Comparison of ENCODE assay signal across 8 mouse cellular contexts in genomic region chr10:68165709-68166694, GRCm38 (mm10).
DNase-seq lines count a peak whose midpoint lies in the region; ATAC-seq and TF ChIP-seq lines count a peak whose summit lies in the region.

No protein-coding gene starts in this region.

- H3K4me3 ChIP-seq in spleen, adult 2 months (ENCODE audit: extremely low read depth, insufficient read depth, insufficient read length) = no peak overlapping the region
- H3K4me3 ChIP-seq in heart, embryonic 13.5 days = no peak overlapping the region
- no peak overlapping the region for H3K4me3 ChIP-seq in kidney, embryonic 15.5 days (replicated peaks)

- H3K4me2 ChIP-seq in heart, embryonic 13.5 days = no peak overlapping the region
- H3K4me2 ChIP-seq in kidney, embryonic 15.5 days = 0 out of 2 replicates have a peak overlapping the region, but pooled peaks have one; percentile 21

- TF ChIP-seq POLR2A in spleen, adult 2 months (IDR thresholded peaks at IDR 0.05; ENCODE audit: low read depth, low read length) = no peak

- H3K27me3 ChIP-seq in spleen, adult 2 months (ENCODE audit: control insufficient read depth, insufficient read depth, low read length) = no peaks in the 10 kb centered on the region
- H3K27me3 ChIP-seq in heart, embryonic 13.5 days (replicated peaks) = no peaks in the 10 kb centered on the region
- H3K27me3 ChIP-seq in kidney, embryonic 15.5 days = no peaks in the 10 kb centered on the region

- no peaks in the 10 kb centered on the region for H3K9me3 ChIP-seq in heart, embryonic 13.5 days
- no peaks in the 10 kb centered on the region for H3K9me3 ChIP-seq in kidney, embryonic 15.5 days (replicated peaks)

- no peak overlapping the region for H3K9ac ChIP-seq in heart, embryonic 13.5 days
- H3K9ac ChIP-seq in kidney, embryonic 15.5 days = no peak overlapping the region

- no peak for TF ChIP-seq CTCF in spleen, adult 2 months (IDR thresholded peaks at IDR 0.05; ENCODE audit: extremely low read depth, insufficient read depth, insufficient read length, insufficient replicate concordance)

- peak overlapping the region; percentile 46 for H3K27ac ChIP-seq in spleen, adult 2 months (ENCODE audit: insufficient read depth, low read length)
- peak overlapping the region; percentile 89 for H3K27ac ChIP-seq in heart, embryonic 13.5 days (replicated peaks)
- H3K27ac ChIP-seq in kidney, embryonic 15.5 days = peak overlapping the region; percentile 92

- no peak for DNase-seq in spleen, adult 2 months (ENCODE audit: low read depth in 1 of 2, low spot score in 2 of 2)
- DNase-seq in spleen, postnatal 14 days (ENCODE audit: low spot score in 2 of 2) = no peak
- no peak for DNase-seq in gastrocnemius, adult 8-10 months (ENCODE audit: low spot score in 2 of 2)
- no peak for DNase-seq in thymus, postnatal 4 days
- DNase-seq in retina, postnatal 1 day = no peak
- DNase-seq in ovary, adult 18-20 months (ENCODE audit: low spot score) = no peak

- 73% methylated on average over 10 of the region's 10 CpGs for WGBS in spleen, adult 2 months
- 62% methylated on average over 10 of the region's 10 CpGs for WGBS in heart, embryonic 13.5 days
- 22% methylated on average over 10 of the region's 10 CpGs for WGBS in kidney, embryonic 15.5 days

- H3K36me3 ChIP-seq in spleen, adult 2 months (ENCODE audit: control insufficient read depth, insufficient read depth, low read length) = peaks cover 2% of the 10 kb centered on the region; the same call in 1 of the 2 replicates
- H3K36me3 ChIP-seq in heart, embryonic 13.5 days = no peaks in the 10 kb centered on the region; the same call in 1 of the 2 replicates
- H3K36me3 ChIP-seq in kidney, embryonic 15.5 days = no peaks in the 10 kb centered on the region

- peaks cover 13% of the 10 kb centered on the region; the same call in 1 of the 2 replicates for H3K4me1 ChIP-seq in spleen, adult 2 months (ENCODE audit: control insufficient read depth, insufficient read depth, insufficient read length)
- H3K4me1 ChIP-seq in heart, embryonic 13.5 days = peaks cover 66% of the 10 kb centered on the region
- peaks cover 55% of the 10 kb centered on the region for H3K4me1 ChIP-seq in kidney, embryonic 15.5 days

- ATAC-seq in heart, embryonic 13.5 days (ENCODE audit: extremely low read depth, insufficient number of reproducible peaks, low FRiP score, low TSS enrichment) = no peak
- peak; percentile 87 for ATAC-seq in kidney, embryonic 15.5 days (replicated peaks; ENCODE audit: low FRiP score)
